Mouse (Mus musculus) common myeloid progenitor, adult 5-6 weeks (primary cell): Measurements from ENCODE around the gene Jmjd8. TPM values are rescaled to one million over a fixed set of nuclear protein-coding genes. Genes with fewer than 3 reads are reported as not detected.
A peak's percentile ranks its signal among the peaks of the same experiment; 100 is the strongest.
"Not testable (repeated sequence)": the region's sequence is repeated elsewhere in the genome, so short reads cannot be mapped to it uniquely, and the experiment has no call there.

Source experiments
- ATAC-seq: replicated peaks from 2 replicates; pipeline ENCODE4 v1.8.0; 2016; ENCODE audit warnings: low read depth, mild to moderate bottlenecking, moderate TSS enrichment, inconsistent platforms; ENCODE audit not compliant: poor library complexity, severe bottlenecking
- total RNA-seq: library from RNA; stranded (forward); fragments of 200-1000, 187-1606 nt; gene quantifications from 2 replicates; pipeline ENCODE4 v1.2.3, GENCODE M21; 2017

The Jmjd8 gene
- total RNA-seq, 1 experiment from 2014 or later, result 15.4 TPM

GRCm38 (mm10) chr17:25843636-25844395 lies 15.1 kb downstream of the Jmjd8 start:
- ATAC-seq, result no peak; the same call in 1 of the 2 replicates

- peak; percentile 98 for ATAC-seq
Measured at GRCm38 (mm10) chr17:25844396-25844901, 15.8 kb downstream of the Jmjd8 start, which contains the start of gene Rhot2. Gene Rhot2 (minus strand): TSS chr17:25844851.

DNA sequence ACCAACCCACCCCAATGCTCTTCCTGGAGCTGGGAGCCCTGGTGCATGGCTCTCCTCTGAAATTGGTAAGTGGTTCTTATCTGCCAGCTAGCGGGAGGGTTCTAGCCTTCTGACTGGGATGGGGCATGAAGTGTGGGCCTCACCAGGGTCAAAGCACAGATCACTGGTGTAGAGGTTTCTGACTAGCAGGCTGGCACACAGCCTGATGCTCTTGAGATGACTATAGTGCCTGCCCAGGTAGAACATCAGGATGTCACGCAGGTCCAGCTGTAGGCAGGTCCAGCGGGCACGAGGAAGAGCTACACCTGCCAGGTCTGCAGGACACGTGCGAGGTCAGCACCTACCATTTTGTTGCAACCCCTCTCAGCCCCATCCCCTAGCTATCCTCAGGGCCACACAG lies 31.6 kb downstream of the Jmjd8 start:
- no peak for ATAC-seq

DNA sequence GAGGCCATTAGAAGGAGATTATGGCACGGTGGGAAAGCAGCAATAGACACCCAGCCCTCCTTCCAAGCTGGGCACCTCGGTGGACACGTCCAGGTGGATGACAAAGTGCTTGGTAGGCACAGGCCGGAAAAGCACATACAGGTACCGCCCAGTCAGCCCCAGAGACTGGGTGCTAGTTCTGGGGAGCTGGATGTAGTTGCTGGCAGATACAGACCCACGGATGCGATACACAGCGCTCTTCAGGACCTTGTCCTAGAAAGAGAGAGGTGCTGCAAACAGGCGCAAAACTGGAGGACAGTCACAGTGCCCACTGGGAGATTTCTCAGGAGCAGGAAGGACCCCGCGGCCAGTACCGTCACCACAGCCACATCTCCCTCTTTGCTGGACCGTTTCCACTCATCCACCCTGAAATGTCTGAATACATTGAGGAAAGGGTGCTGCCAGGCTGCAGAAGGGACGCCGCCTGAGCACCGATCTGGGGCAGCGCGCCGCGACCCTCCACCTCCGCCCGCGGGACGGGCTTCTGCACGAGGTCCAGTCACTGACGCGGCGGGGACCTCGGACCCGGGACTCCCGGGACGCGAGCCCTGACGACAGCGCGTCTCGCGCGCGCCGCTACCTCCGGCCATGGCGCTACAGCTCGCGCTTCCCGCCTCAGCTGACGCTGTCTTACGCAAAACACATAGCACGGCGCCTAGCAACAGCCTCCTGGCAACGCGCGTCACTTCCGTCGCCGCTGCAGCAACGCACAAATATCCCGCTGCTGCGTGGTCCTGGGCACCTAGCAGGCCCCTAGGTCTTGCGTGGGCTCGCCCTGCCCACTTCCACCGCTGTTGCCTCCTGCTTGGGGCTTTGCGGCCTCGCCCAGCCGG lies 32.4 kb downstream of the Jmjd8 start, which contains the start of gene Wdr90:
Gene Wdr90 (minus strand): TSS at position 670 of the 872 bp plus-strand sequence.
- ATAC-seq, result peak; percentile 98

DNA sequence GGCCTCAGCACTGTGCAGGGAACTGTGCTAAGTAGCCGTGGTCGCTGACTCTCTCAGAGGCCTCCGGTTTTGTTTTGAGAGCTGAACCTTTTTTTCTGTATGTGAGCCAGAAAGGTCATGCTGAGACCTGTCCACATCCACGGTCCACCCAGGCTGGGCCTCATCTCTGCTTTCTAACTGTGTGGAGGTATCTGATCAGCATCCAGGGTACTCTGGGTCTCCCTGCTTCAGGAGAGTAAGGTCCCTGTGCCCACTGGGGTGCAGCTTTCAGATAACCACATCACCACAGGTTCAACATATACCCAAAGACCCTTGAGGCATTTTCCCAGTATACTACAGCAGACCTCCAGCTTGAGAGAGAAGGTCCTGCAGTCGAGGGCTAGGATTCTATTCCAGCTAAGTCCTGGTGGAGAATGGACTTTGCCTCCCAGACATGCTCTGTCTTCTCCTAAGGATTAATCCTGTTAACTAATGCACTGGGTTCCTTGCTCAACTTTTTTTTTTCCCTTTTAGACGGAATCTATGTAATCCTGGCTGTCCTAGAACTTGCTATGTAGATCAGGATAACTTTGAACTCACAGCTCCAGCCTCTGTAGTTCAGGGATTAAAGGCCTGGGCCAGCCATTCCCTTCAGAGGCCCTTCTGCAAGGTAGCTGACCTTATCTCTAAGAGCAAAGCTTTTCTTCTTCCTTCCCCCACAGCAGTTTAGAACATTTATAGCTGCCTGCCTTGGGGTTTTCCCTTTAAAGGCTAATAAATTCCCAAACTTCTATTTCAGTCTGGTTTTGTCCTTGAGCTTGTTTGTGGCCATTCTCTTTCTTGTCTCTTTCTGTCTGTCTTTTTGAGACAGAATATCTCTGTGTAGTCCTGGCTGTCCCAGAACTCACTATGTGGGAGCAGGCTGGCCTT lies 33.3 kb downstream of the Jmjd8 start:
- no peak for ATAC-seq

DNA sequence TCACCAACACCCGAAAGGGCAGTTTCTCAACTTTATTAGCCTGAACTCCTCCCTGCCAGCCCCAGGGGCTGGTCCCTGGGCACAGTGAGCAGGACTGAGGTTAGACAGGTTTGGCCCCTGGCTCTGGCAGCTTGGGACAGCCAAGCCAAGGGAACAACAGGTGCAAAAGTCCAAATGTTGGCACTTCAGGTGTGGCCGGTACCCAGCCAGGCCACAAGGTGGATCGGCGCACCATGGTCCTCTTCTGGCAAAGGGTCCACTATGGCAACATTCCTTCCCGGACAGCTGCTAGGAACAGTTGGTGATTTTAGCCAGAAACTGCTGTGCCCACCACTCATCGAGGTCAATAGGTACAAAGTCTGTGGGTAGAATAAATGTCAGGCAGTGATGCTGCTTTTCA lies 35.0 kb downstream of the Jmjd8 start:
- ATAC-seq, result no peak

DNA sequence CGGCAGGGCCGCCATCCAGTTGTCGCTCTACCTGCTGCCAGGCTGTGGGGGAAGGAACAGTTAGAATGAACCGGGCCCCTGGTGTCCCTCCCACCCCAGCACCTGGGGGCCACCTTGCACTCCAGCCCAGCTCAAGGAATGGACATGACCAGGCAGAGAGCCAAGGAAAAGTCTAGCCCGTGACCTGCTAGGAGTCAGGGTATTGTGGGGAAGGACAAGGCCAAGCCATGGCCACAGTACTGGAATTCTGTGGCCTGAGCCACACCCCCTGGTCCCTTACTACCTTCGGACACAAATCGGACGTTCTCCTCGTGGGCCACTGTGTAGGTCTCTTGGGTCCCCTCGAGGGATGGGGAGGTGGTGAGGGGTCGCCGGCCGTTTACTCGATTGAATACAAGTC lies 35.6 kb downstream of the Jmjd8 start:
- no peak for ATAC-seq

GRCm38 (mm10) chr17:25865288-25865687 lies 36.6 kb downstream of the Jmjd8 start:
- ATAC-seq, result no peak

- no peak for ATAC-seq
Measured at GRCm38 (mm10) chr17:25866172-25866571, 37.5 kb downstream of the Jmjd8 start.

- peak; percentile 19; the same call in 1 of the 2 replicates for ATAC-seq
Measured at GRCm38 (mm10) chr17:25867509-25867835, 38.8 kb downstream of the Jmjd8 start.

DNA sequence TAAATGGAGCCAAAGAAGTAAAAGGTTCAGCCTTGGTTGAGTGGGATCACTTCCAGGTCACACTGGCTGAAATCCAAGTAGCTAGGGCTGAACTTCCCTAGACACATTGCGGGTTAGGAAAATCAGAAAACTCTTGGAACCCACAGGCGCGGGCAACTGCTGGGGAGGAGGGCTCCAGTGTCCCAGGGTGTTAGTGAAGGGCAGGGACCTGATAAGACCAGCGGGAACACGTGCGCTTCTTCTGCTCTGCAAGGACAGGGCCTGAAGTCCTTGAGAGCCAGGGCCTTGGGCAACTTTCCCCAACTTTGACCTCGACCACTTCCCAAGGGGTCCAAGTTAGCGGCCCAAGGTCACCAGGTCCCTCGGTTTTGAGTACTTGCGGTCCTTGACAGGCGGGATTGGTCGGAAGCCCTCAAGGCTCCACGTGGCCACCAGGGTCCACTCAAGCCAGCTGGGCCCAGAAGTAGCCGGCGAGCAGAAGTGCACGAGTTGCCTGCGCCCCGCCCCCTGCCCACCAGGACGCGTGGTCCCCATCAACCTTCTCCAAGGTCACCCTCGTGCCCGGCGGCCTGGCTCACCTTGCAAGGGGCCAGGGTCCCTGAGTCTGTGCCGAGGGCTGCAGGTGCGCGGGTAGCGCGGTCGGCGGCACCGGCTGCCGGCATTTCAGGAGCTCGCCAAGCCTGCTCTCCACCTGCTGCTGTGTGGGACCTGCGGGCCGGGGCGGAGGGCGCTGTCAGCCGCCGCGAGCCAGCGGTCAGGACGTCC lies 39.4 kb downstream of the Jmjd8 start:
- peak; percentile 46 for ATAC-seq

- peak; percentile 89 for ATAC-seq
Measured at GRCm38 (mm10) chr17:25868601-25869191, 40.0 kb downstream of the Jmjd8 start, which contains the start of gene Mcrip2. Gene Mcrip2 (minus strand): TSS chr17:25868764.

DNA sequence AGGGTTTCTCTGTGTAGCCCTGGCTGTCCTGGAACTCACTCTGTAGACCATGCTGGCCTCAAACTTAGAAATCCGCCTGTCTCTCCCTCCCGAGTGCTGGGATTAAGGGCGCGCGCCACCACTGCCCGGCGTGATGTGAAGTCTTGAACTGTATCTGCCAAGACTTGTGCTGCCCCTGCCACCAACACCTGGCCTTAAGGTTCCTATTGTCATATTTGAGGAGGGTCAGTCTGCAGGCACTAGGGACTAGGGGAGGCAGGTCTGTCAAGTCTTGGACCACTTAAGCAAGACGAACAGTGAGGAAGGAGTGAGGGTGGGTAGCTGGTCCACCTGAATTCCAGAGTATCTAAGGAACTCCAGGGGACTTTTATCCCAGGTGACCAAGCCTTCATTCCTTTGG lies 40.8 kb downstream of the Jmjd8 start:
- no peak for ATAC-seq

GRCm38 (mm10) chr17:25869954-25870353 lies 41.3 kb downstream of the Jmjd8 start:
- ATAC-seq, result no peak

DNA sequence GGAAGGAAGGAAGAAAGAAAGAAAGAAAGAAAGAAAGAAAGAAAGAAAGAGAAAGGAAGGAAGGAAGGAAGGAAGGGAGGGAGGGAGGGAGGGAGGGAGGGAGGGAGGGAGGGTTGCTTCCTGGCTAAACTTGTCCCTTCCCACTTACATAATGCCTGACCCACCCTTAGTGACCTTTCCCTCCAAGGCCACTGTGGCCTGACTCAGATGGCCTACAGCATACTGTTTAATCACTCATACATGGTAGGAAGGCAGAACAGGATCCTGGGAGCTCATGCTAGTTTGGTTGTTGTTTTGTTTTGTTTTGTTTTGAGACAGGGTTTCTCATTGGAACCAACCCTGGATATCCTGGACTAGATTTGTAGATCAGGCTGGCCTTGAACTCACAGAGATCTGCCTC lies 42.9 kb downstream of the Jmjd8 start:
- ATAC-seq, result not testable (repeated sequence)

DNA sequence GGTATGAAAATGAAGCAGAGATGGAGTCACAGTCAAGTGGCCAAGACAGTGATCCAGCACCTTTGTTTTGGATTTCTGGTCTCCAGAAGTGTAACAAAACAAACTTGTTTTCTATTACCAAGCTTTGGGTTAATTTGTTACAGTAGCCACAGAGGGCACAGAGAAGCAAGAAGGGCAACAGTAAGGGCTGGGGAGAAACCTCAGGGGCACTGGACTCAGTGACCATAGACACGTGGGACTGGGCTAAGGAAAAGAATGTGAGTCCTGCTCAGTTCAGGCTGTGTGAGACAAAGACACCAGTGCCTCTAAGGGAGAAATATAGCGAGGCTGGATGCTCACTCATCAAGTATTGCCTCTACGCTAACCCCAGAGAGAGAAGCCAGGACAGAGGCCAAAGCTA lies 44.0 kb downstream of the Jmjd8 start:
- ATAC-seq, result no peak

DNA sequence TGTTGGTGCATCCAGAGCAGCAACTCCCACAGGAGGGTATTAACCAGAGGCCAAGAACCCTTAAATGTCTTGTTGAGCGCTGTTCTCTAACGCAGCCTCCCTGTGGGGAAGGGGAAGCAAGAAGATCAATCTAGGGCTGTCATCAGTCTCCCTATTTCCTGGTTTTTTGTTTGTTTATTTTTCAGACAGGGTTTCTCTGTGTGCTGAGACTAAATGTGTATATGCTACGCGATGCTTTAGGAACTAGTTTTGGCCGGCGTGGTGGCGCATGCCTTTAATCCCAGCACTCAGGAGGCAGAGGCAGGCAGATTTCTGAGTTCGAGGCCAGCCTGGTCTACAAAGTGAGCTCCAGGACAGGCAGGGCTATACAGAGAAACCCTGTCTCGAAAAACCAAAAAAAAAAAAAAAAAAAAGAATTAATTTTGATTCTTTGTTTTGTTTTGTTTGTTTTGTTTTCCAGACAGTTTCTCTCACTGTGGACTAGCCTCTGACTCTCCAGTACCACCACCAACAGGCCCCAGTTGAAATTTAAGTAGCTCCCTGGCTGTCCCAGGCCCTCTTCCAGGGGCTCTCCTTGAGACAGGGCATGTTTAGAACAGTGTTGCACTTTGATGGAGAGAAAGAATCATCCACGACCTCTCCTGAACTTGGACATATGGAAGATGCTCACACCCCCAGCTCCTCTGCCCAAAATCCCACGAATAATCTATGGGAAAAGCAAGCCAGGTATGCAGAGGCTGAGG lies 44.9 kb downstream of the Jmjd8 start:
- ATAC-seq, result no peak

DNA sequence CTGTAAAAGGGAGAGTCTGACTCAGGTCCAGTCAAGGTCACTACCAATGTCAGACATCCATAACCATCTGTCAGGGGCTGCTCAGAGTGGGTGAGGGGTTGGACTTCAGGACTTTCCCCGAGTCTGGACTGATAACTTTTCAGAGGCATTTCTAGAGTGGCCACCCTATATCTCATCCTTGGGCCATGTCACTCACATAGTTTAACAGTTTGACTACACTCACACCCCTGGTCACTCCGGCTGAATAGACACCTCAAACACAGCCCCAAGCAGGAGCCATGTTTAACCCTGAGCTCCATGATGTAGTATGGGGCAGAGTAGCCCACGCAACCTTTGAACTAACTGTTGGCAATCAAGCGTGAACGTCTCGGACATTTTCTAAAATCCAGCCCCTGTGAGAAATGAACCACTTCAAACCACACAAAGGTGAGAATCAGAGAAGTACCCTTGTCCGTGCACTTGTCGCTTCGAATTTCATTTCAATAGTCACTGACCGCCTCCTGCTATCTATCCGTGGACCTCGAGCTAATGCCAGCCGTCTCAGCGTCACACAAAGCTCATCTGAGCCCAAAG lies 45.6 kb downstream of the Jmjd8 start:
- ATAC-seq, result no peak
